29 mouse cellular contexts compared by ENCODE assay signal in the genomic region with DNA sequence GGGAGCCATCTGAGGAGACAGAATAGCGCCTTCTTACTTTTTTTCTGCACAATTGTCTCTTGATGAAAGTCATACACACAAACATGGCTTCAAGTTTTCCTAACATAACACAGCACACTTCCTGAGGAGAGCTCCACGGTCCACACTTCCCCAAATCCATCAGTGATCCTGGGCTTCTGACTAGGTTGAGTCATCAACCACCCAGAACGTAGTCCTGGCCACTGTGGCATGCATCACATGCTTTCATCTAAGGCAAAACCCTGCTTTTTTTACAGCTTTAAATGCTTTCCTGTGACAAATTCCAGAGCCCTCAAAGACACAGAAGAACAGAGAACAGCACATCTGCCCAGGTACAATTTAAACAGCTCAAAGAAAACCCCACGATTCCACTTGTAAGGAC. TPM values are rescaled to one million over a fixed set of nuclear protein-coding genes. Genes with fewer than 3 reads are reported as not detected.
A peak's percentile ranks its signal among the peaks of the same experiment; 100 is the strongest.
DNase-seq lines count a peak whose midpoint lies in the region; ATAC-seq and TF ChIP-seq lines count a peak whose summit lies in the region.
"Had no signal": no experiment of that assay in that cellular context is flagged by ENCODE, and none has a peak within 500 bp of the region (broad histone marks: within the 10 kb centered on the region; RNA-seq: fewer than 3 reads in every experiment).

No protein-coding gene starts in this region.

- H3K27me3 ChIP-seq in heart, embryonic 12.5 days (replicated peaks): no peaks in the 10 kb centered on the region
- H3K27me3 ChIP-seq in C2C12 (ENCODE audit: control insufficient read depth, insufficient read depth, insufficient read length): no peaks in the 10 kb centered on the region
- H3K27me3 ChIP-seq in midbrain, embryonic 15.5 days (replicated peaks): no peaks in the 10 kb centered on the region
- H3K27me3 ChIP-seq: embryonic facial prominence, embryonic 13.5 days; forebrain, embryonic 13.5 days had no signal

- H3K4me1 ChIP-seq in heart, embryonic 12.5 days (replicated peaks): peaks cover 67% of the 10 kb centered on the region
- peaks cover 35% of the 10 kb centered on the region for H3K4me1 ChIP-seq in bone marrow macrophage, adult 2 months (ENCODE audit: control insufficient read depth, insufficient read depth, low read length)
- peaks cover 29% of the 10 kb centered on the region for H3K4me1 ChIP-seq in midbrain, embryonic 15.5 days

- no peak overlapping the region for H3K4me2 ChIP-seq in heart, embryonic 12.5 days
- no peak overlapping the region for H3K4me2 ChIP-seq in midbrain, embryonic 15.5 days
- H3K4me2 ChIP-seq: embryonic facial prominence, embryonic 13.5 days; forebrain, embryonic 13.5 days; hindbrain, embryonic 14.5 days had no signal

- peaks cover 100% of the 10 kb centered on the region for H3K79me2 ChIP-seq in C2C12 (ENCODE audit: control insufficient read depth, insufficient read depth)

- peaks cover 64% of the 10 kb centered on the region for H3K79me3 ChIP-seq in C2C12 (ENCODE audit: low read depth)

- ATAC-seq in heart, embryonic 12.5 days (ENCODE audit: insufficient number of reproducible peaks, low FRiP score): no peak
- ATAC-seq in midbrain, embryonic 15.5 days (replicated peaks): no peak
- ATAC-seq: CD4-positive, CD25-positive, alpha-beta regulatory T cell, adult 4 months; forebrain, embryonic 13.5 days; forebrain, embryonic 16.5 days; hindbrain, postnatal 0 days; inflammation-experienced regulatory T-cells, adult 6 months; intestine, embryonic 16.5 days had no signal

- WGBS in heart, embryonic 12.5 days: 45% methylated on average over 4 of the region's 4 CpGs
- 94% methylated on average over 4 of the region's 4 CpGs for WGBS in midbrain, embryonic 15.5 days

- peaks cover 13% of the 10 kb centered on the region; the same call in 1 of the 2 replicates for H3K36me3 ChIP-seq in heart, embryonic 12.5 days
- peaks cover 27% of the 10 kb centered on the region for H3K36me3 ChIP-seq in C2C12 (ENCODE audit: control insufficient read depth, insufficient read depth)
- peaks cover 16% of the 10 kb centered on the region for H3K36me3 ChIP-seq in midbrain, embryonic 15.5 days (replicated peaks)

- no peaks in the 10 kb centered on the region for H3K9me3 ChIP-seq in heart, embryonic 12.5 days (replicated peaks)
- no peaks in the 10 kb centered on the region for H3K9me3 ChIP-seq in midbrain, embryonic 15.5 days
- H3K9me3 ChIP-seq: embryonic facial prominence, embryonic 10.5 days; embryonic facial prominence, embryonic 13.5 days; forebrain, embryonic 10.5 days; forebrain, embryonic 13.5 days had no signal

- DNase-seq in heart, postnatal 25 days (ENCODE audit: low spot score): no peak
- no peak for DNase-seq in right cerebral cortex, postnatal 4 days
- DNase-seq in kidney, adult 9 months: no peak
- DNase-seq: adrenal gland, postnatal 10 days; adrenal gland, postnatal 36 days; B cell, adult 2 months; cerebellum, adult 11 months; cerebellum, adult 2 months; cerebellum, adult 9-11 months; cerebellum, postnatal 36 days; embryo, embryonic 11 days; gastrocnemius, postnatal 14 days; heart, adult 18-20 months; heart, postnatal 4 days; kidney, adult 18-20 months had no signal

- H3K27ac ChIP-seq in heart, embryonic 12.5 days (ENCODE audit: poor library complexity, severe bottlenecking): peak overlapping the region; percentile 12; the same call in 1 of the 2 replicates
- H3K27ac ChIP-seq in bone marrow macrophage, adult 2 months (ENCODE audit: insufficient read depth, low read depth, low read length): peak overlapping the region; percentile 65
- no peak overlapping the region for H3K27ac ChIP-seq in midbrain, embryonic 15.5 days
- H3K27ac ChIP-seq: embryonic facial prominence, embryonic 10.5 days; embryonic facial prominence, embryonic 13.5 days; forebrain, embryonic 10.5 days; forebrain, embryonic 13.5 days; hindbrain, embryonic 14.5 days; hindbrain, postnatal 0 days had no signal

- no peak overlapping the region for H3K9ac ChIP-seq in heart, embryonic 12.5 days
- H3K9ac ChIP-seq in midbrain, embryonic 15.5 days: no peak overlapping the region
- H3K9ac ChIP-seq: embryonic facial prominence, embryonic 13.5 days; forebrain, embryonic 13.5 days; hindbrain, embryonic 14.5 days had no signal

- intact Hi-C loops in heart, postnatal 25 days (cut with DNase I): no loop called here

- H3K4me3 ChIP-seq in heart, embryonic 12.5 days: no peak overlapping the region
- no peak overlapping the region for H3K4me3 ChIP-seq in C2C12 (ENCODE audit: insufficient read depth, poor library complexity, severe bottlenecking)
- H3K4me3 ChIP-seq in bone marrow macrophage, adult 2 months (ENCODE audit: insufficient read depth, low read length): no peak overlapping the region
- no peak overlapping the region for H3K4me3 ChIP-seq in midbrain, embryonic 15.5 days
- H3K4me3 ChIP-seq: embryonic facial prominence, embryonic 10.5 days; embryonic facial prominence, embryonic 13.5 days; forebrain, embryonic 10.5 days; forebrain, embryonic 13.5 days had no signal

- H3ac ChIP-seq in C2C12 (ENCODE audit: control insufficient read depth, insufficient read length, low read depth): no peak overlapping the region

- no peak for TF ChIP-seq CTCF in C2C12 (IDR thresholded peaks at IDR 0.05; ENCODE audit: control insufficient read depth, insufficient read depth, insufficient read length)
- no peak for TF ChIP-seq CTCF in bone marrow macrophage, adult 2 months (IDR thresholded peaks at IDR 0.05; ENCODE audit: low read depth, low read length)

- no peak for TF ChIP-seq POLR2A in bone marrow macrophage, adult 2 months (IDR thresholded peaks at IDR 0.05; ENCODE audit: borderline replicate concordance, low read depth, low read length)

TF ChIP-seq in C2C12, 6 proteins besides CTCF, POLR2A, EP300 and RAD21:
- TF ChIP-seq MYOG (IDR thresholded peaks at IDR 0.05; ENCODE audit: control insufficient read depth, extremely low read depth, insufficient read length) (no peak), FOSL1 (IDR thresholded peaks at IDR 0.05; ENCODE audit: insufficient read depth, low read length, poor library complexity, severe bottlenecking) (no peak), USF1 (IDR thresholded peaks at IDR 0.05; ENCODE audit: low read depth) (peak; percentile 28)

RNA-seq across cellular contexts. Expression of a gene that starts 24.0 kb away (rescaled TPM):
- polyA plus RNA-seq in heart, embryonic 12.5 days (2016; fragmentation: Nextera tagmentation; extraction: Ambion mirVana): 9.2 and 9.9 TPM in 2 replicates
- 10 to 100 TPM; 27.1 to 31.3 TPM for total RNA-seq in heart, postnatal 25 days (2021)
- polyA plus RNA-seq in C2C12 (2012; fragmentation: generic; extraction: Trizol): 18.2 TPM
- 5.1 and 8.2 TPM in 2 replicates for polyA plus RNA-seq in bone marrow macrophage, adult 2 months (2012; ENCODE audit: insufficient read depth, insufficient read length, missing spikeins)
- polyA plus RNA-seq in midbrain, embryonic 15.5 days (2015; fragmentation: Nextera tagmentation; extraction: Ambion mirVana): 25.4 and 28.0 TPM in 2 replicates

RNA-seq across cellular contexts. Expression of a gene that starts 38.5 kb away (rescaled TPM):
- polyA plus RNA-seq in heart, embryonic 12.5 days (2016; fragmentation: Nextera tagmentation; extraction: Ambion mirVana): 176 and 182 TPM in 2 replicates
- 100 to 1,000 TPM; 231 to 247 TPM for total RNA-seq in heart, postnatal 25 days (2021)
- 101 TPM for polyA plus RNA-seq in C2C12 (2012; fragmentation: generic; extraction: Trizol)
- polyA plus RNA-seq in bone marrow macrophage, adult 2 months (2012; ENCODE audit: insufficient read depth, insufficient read length, missing spikeins): 179 and 195 TPM in 2 replicates
- polyA plus RNA-seq in midbrain, embryonic 15.5 days (2015; fragmentation: Nextera tagmentation; extraction: Ambion mirVana): 372 and 386 TPM in 2 replicates

RNA-seq across cellular contexts. Expression of a gene that starts 50.1 kb away (rescaled TPM):
- polyA plus RNA-seq in heart, embryonic 12.5 days (2016; fragmentation: Nextera tagmentation; extraction: Ambion mirVana): 13.7 and 15.7 TPM in 2 replicates
- total RNA-seq in heart, postnatal 25 days (2021): 100 to 1,000 TPM in 1 of 2 experiments, 10 to 100 TPM in 1; 93.0 to 105 TPM
- polyA plus RNA-seq in C2C12 (2012; fragmentation: generic; extraction: Trizol): 9.4 TPM
- 10.0 and 10.6 TPM in 2 replicates for polyA plus RNA-seq in bone marrow macrophage, adult 2 months (2012; ENCODE audit: insufficient read depth, insufficient read length, missing spikeins)
- 34.5 and 36.5 TPM in 2 replicates for polyA plus RNA-seq in midbrain, embryonic 15.5 days (2015; fragmentation: Nextera tagmentation; extraction: Ambion mirVana)
